Mouse (Mus musculus) midbrain, embryonic 12.5 days (tissue): ENCODE results near the gene Mog. TPM values are rescaled to one million over a fixed set of nuclear protein-coding genes. Genes with fewer than 3 reads are reported as not detected.

ENCODE experiments used
- ATAC-seq: fragments of 200-750 bp; cut with Nextera tagmentation; 2 replicates; pipeline ENCODE4 v1.8.0; 2017; ENCODE audit warnings: low read depth, moderate TSS enrichment, moderate library complexity; ENCODE audit not compliant: low FRiP score
- H3K27ac ChIP-seq: fragments of 300-500 bp; sonication (generic); replicated peaks from 2 replicates; pipeline ENCODE4 v1.5.1; 2016; ENCODE audit warnings: mild to moderate bottlenecking
- H3K27me3 ChIP-seq: fragments of 300-500 bp; sonication (generic); 2 replicates; pipeline ENCODE4 v1.6.1; 2016; ENCODE audit warnings: mild to moderate bottlenecking
- H3K36me3 ChIP-seq: fragments of 300-500 bp; sonication (generic); 2 replicates; pipeline ENCODE4 v1.6.1; 2016
- H3K4me1 ChIP-seq: fragments of 300-500 bp; sonication (generic); 2 replicates; pipeline ENCODE4 v1.6.1; 2016
- H3K4me2 ChIP-seq: fragments of 300-500 bp; sonication (generic); replicated peaks from 2 replicates; pipeline ENCODE4 v1.6.1; 2016; ENCODE audit warnings: mild to moderate bottlenecking, moderate library complexity
- H3K4me3 ChIP-seq: fragments of 300-500 bp; sonication (generic); 2 replicates; pipeline ENCODE4 v1.5.1; 2016; ENCODE audit warnings: mild to moderate bottlenecking
- H3K9ac ChIP-seq: fragments of 300-500 bp; sonication (generic); replicated peaks from 2 replicates; pipeline ENCODE4 v1.6.1; 2016; ENCODE audit warnings: mild to moderate bottlenecking, moderate library complexity
- H3K9me3 ChIP-seq: fragments of 300-500 bp; sonication (generic); 2 replicates; pipeline ENCODE4 v1.6.1; 2016; ENCODE audit warnings: mild to moderate bottlenecking
- WGBS: fragments of 180-500 bp; shearing (Covaris S2); methylation state at CpG from one replicate; pipeline ENCODE4 v1.1.7; 2016; 5-methylcytosine and 5-hydroxymethylcytosine counted together
- polyA plus RNA-seq: library from polyadenylated mRNA; unstranded; fragments of >200 nt; fragmentation: Nextera tagmentation; extraction: Ambion mirVana; gene quantifications from 2 replicates; pipeline ENCODE4 v1.2.1, GENCODE M21; 2016

Gene Mog
- polyA plus RNA-seq, 1 experiment from 2014 or later, result 0.68 TPM

DNA sequence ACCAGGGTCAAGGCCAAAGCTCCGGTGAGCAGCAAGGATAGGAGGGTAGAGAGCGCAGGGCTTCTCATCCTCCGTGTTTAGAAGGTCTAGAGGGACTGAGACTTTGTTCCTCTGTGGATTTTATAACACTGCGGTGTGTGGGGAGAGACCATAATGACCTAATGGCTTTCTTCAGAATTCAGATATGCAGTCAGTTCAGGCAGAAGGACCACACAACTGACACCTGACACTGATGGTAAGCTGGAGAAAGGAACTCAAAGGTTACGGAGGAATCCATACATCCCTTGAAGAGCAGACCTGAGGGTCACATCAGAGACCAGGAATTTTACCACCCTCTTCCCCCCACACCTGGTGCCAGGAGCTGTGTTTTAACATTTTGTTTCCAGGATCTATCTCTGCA lies 33.8 kb downstream of the Mog start, which contains the start of gene H2-M5:
Gene H2-M5 (minus strand): TSS at position 101 of the 400 bp plus-strand sequence.
- no peak for ATAC-seq
- Histone ChIP-seq H3K27me3 (peaks cover 36% of the 10 kb centered on the region), H3K27ac (no peak within 1 kb of the TSS), H3K4me3 (no peak within 1 kb of the TSS), H3K36me3 (no peaks in the 10 kb centered on the region), H3K4me2 (0 out of 2 replicates have a peak within 1 kb of the TSS, but pooled peaks have one; percentile 22), H3K9ac (no peak within 1 kb of the TSS), H3K4me1 (no peaks in the 10 kb centered on the region), H3K9me3 (no peaks in the 10 kb centered on the region)
- WGBS, result 25% methylated on average over 5 of the region's 5 CpGs

DNA sequence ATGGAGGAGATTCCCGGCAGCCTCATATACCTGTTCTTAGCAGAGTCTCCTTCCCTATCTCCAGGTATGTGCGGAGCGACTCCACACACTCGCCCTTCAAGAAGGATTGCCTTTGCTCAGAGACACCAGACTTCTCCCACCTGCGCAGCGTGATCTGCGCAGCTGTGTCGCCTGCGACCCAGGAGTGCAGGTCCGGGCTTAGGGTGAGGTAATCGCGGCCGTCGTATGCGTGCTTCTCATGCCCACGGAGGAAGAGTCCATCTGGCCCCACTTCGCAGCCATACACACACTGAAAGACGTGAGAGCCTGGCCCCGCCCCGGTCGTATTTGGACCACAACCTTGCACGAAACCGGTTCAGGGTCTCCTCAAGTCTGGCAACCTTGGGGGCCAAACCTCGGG lies 34.7 kb downstream of the Mog start:
- WGBS, result 6% methylated on average over 24 of the region's 24 CpGs
- Histone ChIP-seq H3K4me1 (no peaks in the 10 kb centered on the region), H3K9ac (no peak overlapping the region), H3K27me3 (peaks cover 36% of the 10 kb centered on the region), H3K9me3 (no peaks in the 10 kb centered on the region), H3K27ac (no peak overlapping the region), H3K36me3 (no peaks in the 10 kb centered on the region), H3K4me2 (0 out of 2 replicates have a peak overlapping the region, but pooled peaks have one; percentile 22), H3K4me3 (no peak overlapping the region)
- ATAC-seq, result no peak

DNA sequence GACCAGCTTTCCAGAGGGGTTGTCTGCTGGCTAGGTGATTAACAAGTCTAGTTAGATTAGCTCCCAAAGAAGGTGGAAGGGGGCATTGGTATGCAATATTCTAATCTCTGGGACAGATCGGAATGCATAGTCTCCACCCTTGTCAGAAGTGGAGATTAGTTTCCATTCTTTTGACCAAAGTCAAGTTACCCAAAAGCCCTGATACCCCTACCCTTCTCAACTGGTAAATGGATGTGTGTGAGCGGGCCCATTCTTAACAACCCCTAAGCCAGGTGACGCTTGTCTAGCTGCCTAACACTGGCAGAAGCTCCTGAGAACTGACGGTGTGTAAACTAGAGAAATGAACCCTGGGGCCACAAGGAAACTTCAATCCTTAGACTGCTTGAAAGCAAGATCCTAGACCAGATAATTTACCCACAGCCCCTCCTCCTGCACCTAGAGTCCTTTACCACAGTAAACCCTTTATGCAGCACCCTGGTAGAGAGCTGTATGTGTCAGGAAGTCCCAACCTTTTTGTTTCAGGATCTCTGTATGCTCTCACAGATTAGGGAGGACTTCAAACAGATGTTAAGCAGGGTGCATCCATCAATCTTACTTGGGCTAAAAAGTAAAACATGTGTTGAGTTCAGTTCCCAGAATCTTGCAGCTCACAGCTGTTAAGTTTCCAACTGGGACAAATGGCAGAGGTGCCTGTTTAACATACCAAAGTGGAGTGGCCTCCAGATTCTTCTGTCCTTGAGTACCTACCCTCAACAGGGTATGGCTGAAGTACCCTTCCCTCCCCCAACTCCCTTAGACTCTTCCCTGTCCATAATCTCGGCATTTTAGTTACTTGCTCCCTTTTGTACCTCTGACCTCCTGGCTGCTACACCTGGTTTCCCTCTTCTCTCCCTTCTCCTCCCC lies 40.7 kb downstream of the Mog start:
- Histone ChIP-seq H3K27me3 (peaks cover 43% of the 10 kb centered on the region), H3K4me2 (0 out of 2 replicates have a peak overlapping the region, but pooled peaks have one; percentile 15), H3K36me3 (no peaks in the 10 kb centered on the region), H3K27ac (no peak overlapping the region), H3K4me1 (peaks cover 7% of the 10 kb centered on the region; the same call in 1 of the 2 replicates), H3K4me3 (no peak overlapping the region), H3K9me3 (no peaks in the 10 kb centered on the region), H3K9ac (no peak overlapping the region)
- ATAC-seq, result no peak
- 29% methylated on average over 5 of the region's 5 CpGs for WGBS

DNA sequence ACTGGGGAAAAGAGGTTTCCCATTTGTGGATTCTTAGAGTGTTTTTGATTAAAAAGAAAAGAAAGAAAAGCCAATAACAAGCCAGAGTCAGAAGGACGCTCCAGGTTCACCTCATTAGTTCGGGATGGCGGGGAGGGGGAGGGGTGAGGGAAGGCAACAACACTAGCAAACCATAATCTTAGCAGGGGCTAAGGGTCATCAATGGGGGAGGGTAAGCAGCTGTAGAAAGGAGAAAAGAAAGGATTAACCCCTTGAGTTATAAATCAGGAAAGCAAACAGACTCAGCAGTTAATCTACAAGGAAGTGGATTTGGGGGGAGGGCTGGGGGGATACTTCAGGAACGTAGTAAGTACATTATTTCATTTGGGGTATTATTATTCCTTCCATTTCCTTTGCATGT lies 41.4 kb downstream of the Mog start:
- no peak overlapping the region for H3K4me3 ChIP-seq
- no peak for ATAC-seq

DNA sequence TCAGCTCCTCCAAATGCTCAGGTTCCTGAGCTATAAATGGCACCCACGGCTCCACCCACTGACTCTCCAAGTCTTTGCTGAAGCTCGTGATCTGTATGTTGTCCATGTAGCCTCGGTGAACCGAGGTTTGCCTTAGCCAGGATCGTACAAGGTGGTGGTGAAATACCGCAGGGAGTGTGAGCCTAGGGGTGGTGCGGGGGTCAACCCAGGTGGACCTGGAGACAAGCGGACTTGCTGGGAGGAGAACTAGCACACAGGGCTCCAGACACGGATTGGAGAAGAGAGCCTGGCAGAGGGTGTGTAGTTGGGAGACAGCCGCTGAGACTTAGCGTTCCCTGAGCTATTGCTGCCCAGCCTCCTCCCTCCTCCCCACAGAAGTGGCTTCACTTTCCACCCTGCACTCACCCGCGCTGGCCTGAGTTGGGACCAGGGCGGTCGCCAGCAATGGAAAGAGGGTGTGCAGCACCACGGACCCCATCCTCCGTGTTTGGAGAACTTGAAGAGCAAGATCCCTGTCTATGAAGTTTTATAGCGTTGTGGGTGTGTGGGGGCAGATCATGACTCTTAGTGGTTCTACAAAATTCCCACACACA lies 41.9 kb downstream of the Mog start, which contains the start of gene 2410137M14Rik:
Gene 2410137M14Rik (minus strand): TSS at position 17 of the 593 bp plus-strand sequence.
- Histone ChIP-seq H3K4me1 (peaks cover 7% of the 10 kb centered on the region; the same call in 1 of the 2 replicates), H3K36me3 (no peaks in the 10 kb centered on the region), H3K27me3 (peaks cover 35% of the 10 kb centered on the region; the same call in 1 of the 2 replicates), H3K4me2 (peak within 1 kb of the TSS; percentile 15; the same call in 1 of the 2 replicates), H3K27ac (no peak within 1 kb of the TSS), H3K4me3 (no peak within 1 kb of the TSS), H3K9me3 (no peaks in the 10 kb centered on the region), H3K9ac (no peak within 1 kb of the TSS)
- ATAC-seq, result 0 out of 2 replicates have a peak, but pooled peaks have one; percentile 30
- WGBS, result 13% methylated on average over 18 of the region's 18 CpGs

More for the DNA sequence above, 41.4 kb downstream of the Mog start:
- H3K27ac ChIP-seq, result no peak overlapping the region
- 3% methylated on average over 4 of the region's 4 CpGs for WGBS
- peaks cover 7% of the 10 kb centered on the region; the same call in 1 of the 2 replicates for H3K4me1 ChIP-seq
- no peaks in the 10 kb centered on the region for H3K36me3 ChIP-seq
- no peak overlapping the region for H3K9ac ChIP-seq
- H3K9me3 ChIP-seq, result no peaks in the 10 kb centered on the region
- peaks cover 39% of the 10 kb centered on the region; the same call in 1 of the 2 replicates for H3K27me3 ChIP-seq
- peak overlapping the region; percentile 15; the same call in 1 of the 2 replicates for H3K4me2 ChIP-seq

DNA sequence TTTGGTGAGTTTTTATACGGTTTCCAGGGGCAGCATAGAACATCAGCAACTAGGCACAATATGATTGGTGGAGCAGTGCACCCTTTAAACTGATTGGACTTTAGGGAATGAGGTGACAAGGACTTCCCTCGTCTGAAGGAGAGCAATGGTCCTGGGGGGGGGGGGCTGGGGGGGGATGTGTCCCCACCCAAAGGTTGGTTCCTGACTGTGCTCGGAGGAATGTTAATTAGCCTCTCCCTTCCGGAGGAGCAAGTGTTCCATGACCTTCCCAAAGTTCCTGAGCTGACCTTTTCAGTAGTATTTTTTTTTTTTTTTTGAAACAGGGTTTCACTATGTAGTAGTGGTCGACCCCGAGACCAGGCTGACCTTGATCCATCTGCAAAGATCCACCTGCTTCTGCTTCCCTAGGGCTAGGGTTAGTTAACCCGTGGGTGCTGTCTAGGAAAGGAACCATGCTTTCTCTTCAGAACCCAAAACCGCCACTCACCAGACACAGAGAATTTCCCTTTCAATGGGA lies 49.9 kb downstream of the Mog start:
- no peaks in the 10 kb centered on the region for H3K9me3 ChIP-seq

DNA sequence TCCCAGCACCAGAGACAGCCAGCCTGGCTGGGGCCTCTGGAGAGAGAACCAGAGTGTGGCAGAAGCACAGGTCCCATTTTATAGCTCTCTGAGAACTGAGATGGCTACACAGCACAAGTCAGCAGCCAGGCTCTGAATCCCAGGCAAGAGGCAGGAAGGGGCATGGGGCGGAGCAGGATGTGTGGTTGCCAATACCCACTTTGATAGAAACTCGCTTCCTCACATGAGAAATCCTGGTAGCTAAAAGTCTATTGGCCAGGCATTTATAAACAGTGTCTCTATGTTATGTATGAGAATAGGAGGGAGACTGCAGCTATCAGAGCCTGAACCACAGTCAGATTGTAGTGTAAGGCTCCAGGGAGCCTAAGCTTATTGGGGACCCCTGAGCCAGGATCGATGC lies 50.4 kb downstream of the Mog start:
- H3K27ac ChIP-seq, result no peak overlapping the region
- no peak overlapping the region for H3K9ac ChIP-seq

More for the DNA sequence above, 49.9 kb downstream of the Mog start:
- H3K4me3 ChIP-seq, result no peak overlapping the region
- H3K4me2 ChIP-seq, result no peak overlapping the region
- no peak for ATAC-seq
- H3K27me3 ChIP-seq, result peaks cover 1% of the 10 kb centered on the region; the same call in 1 of the 2 replicates
- WGBS, result 73% methylated on average over 8 of the region's 8 CpGs
- no peaks in the 10 kb centered on the region for H3K36me3 ChIP-seq
- H3K4me1 ChIP-seq, result no peaks in the 10 kb centered on the region
- H3K27ac ChIP-seq, result no peak overlapping the region
- H3K9ac ChIP-seq, result no peak overlapping the region

DNA sequence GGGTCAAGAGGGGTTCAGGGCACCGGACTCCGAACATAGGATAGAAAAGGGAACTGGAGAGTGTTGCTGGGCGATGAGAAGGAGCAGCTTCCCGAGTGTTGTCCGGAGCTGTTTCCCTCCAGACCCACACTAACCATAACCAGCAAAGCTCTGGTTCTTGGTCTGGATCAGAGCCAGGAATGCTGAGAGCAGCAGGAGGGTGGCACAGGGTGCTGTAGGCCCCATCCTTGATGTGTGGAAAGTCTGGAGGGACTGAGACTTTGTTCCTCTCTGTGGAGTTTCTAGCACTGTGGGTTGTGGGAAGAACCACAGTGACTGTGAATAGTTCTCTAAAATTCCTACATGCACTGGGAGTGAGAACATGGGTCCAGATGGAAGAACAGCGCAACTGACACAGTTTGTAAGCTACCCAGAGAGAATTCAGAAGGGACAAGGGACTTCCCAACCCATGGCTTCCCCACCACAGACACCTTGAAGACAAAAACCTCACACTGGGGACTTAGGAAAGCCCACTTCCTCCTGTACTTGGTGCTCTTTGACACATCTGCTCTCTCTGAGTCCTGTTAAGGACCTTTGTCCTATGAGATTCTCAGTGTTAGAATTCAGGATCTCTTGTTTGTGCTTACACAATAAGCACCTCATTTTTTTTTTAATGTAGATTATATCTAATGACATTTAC lies 51.9 kb downstream of the Mog start:
- H3K4me1 ChIP-seq, result no peaks in the 10 kb centered on the region
- H3K9ac ChIP-seq, result no peak overlapping the region
- ATAC-seq, result no peak
- H3K4me3 ChIP-seq, result no peak overlapping the region
- no peaks in the 10 kb centered on the region; the same call in 1 of the 2 replicates for H3K27me3 ChIP-seq
- no peak overlapping the region for H3K27ac ChIP-seq
- no peaks in the 10 kb centered on the region for H3K36me3 ChIP-seq
- WGBS, result 90% methylated on average over 6 of the region's 6 CpGs
- H3K4me2 ChIP-seq, result no peak overlapping the region
- H3K9me3 ChIP-seq, result no peaks in the 10 kb centered on the region

More for the DNA sequence above, 50.4 kb downstream of the Mog start:
- no peaks in the 10 kb centered on the region for H3K4me1 ChIP-seq
- no peaks in the 10 kb centered on the region; the same call in 1 of the 2 replicates for H3K27me3 ChIP-seq
- H3K9me3 ChIP-seq, result no peaks in the 10 kb centered on the region
- no peaks in the 10 kb centered on the region for H3K36me3 ChIP-seq
- H3K4me3 ChIP-seq, result no peak overlapping the region
- ATAC-seq, result no peak
- no peak overlapping the region for H3K4me2 ChIP-seq
- 85% methylated on average over 3 of the region's 3 CpGs for WGBS

DNA sequence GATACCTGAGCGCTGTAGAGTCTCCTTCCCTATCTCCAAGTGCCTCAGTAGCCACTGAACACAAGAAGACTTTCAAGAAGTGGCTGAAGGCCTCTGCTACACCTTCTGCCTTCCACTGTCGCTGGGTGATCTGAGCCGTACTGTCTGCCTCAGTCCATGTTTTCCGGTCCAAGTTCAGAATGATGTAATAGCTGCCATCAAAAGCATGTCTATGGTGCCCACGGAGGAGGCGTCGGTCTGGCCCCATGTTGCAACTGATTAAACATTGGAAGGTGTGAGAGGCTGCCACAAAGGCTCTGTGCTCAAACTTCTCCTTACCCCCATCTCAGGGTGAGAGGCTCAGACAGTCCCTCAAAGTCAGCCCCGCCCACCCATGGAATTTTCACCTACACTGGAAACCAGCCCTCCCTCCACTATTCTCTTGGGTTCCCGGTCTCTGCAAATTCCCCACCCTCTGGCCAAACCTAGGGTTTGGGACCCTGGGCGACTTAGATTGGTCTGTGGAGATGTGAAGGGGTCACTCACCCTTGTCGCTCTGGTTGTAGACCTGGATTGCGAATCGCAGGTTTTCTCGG lies 52.8 kb downstream of the Mog start:
- H3K4me2 ChIP-seq, result no peak overlapping the region
- 84% methylated on average over 14 of the region's 14 CpGs for WGBS
- no peak overlapping the region for H3K4me3 ChIP-seq
- no peaks in the 10 kb centered on the region for H3K9me3 ChIP-seq
- no peaks in the 10 kb centered on the region for H3K4me1 ChIP-seq
- no peaks in the 10 kb centered on the region for H3K36me3 ChIP-seq
- ATAC-seq, result no peak
- no peaks in the 10 kb centered on the region; the same call in 1 of the 2 replicates for H3K27me3 ChIP-seq
- no peak overlapping the region for H3K27ac ChIP-seq
- no peak overlapping the region for H3K9ac ChIP-seq

DNA sequence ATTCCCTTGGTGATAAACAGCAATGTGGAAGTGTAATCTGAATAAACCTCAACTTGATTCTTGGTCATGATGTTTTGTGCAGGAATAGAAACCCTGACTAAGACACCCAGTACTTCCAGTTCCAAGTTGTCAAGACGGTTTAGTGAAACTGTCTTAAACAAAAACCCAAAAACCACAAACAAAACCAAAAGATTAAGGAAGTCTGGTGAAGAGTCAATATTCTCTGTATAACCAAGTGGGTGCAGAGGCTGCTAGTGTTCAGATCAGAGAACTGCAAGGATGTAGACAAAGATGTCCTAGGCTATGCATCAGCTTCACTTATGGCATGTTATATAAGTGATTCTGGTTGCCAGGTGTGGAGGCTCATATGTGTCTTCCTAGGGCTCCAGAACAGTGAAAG lies 56.3 kb downstream of the Mog start:
- no peaks in the 10 kb centered on the region; the same call in 1 of the 2 replicates for H3K27me3 ChIP-seq
- no peaks in the 10 kb centered on the region for H3K9me3 ChIP-seq
- no peak overlapping the region for H3K4me2 ChIP-seq
- H3K9ac ChIP-seq, result no peak overlapping the region
- no peak overlapping the region for H3K4me3 ChIP-seq
- ATAC-seq, result no peak
- H3K27ac ChIP-seq, result no peak overlapping the region
- H3K36me3 ChIP-seq, result no peaks in the 10 kb centered on the region
- 92% methylated on average over 1 of the region's 1 CpGs for WGBS
- H3K4me1 ChIP-seq, result no peaks in the 10 kb centered on the region

DNA sequence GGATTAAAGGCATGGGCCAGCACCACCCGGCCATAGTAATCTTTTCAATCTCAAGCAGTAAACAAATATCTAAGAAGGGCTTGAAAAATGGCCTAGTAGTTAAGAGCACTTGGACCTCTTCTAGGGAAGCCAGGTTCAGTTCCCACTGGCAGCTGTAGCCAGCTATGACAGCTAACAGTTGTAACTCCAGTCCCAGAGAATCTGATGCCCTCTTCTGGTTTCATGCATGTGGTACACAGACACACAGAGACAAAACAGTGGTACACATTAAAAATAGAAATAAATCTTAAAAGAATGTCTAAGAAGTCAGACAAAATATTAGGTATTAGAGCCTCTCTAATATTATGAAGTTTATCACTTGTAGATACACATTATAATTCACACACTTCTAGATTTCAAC lies 62.1 kb downstream of the Mog start:
- no peak overlapping the region for H3K4me3 ChIP-seq
- 82% methylated on average over 1 of the region's 1 CpGs for WGBS
- H3K4me1 ChIP-seq, result peaks cover 17% of the 10 kb centered on the region
- H3K36me3 ChIP-seq, result no peaks in the 10 kb centered on the region
- H3K4me2 ChIP-seq, result no peak overlapping the region
- no peaks in the 10 kb centered on the region for H3K27me3 ChIP-seq
- no peak for ATAC-seq
- H3K9ac ChIP-seq, result no peak overlapping the region
- no peaks in the 10 kb centered on the region for H3K9me3 ChIP-seq
- no peak overlapping the region for H3K27ac ChIP-seq
